Mouse (Mus musculus) heart, embryonic 12.5 days (tissue): ENCODE measurements at regions not wholly inside any gene's neighbourhood (a gene's known extent, or its start where the extent isn't known, plus 50 kb on each side); places are given as distances from the start of the nearest gene placed in this dataset.

ENCODE experiments used
- ATAC-seq: fragments of 200-750 bp; cut with Nextera tagmentation; 2 replicates; pipeline ENCODE4 v1.8.0; 2017; ENCODE audit warnings: moderate TSS enrichment, moderate library complexity; ENCODE audit not compliant: insufficient number of reproducible peaks, low FRiP score
- H3K27ac ChIP-seq: fragments of 300-500 bp; sonication (generic); 2 replicates; pipeline ENCODE4 v1.5.1; 2016; ENCODE audit warnings: mild to moderate bottlenecking, moderate library complexity; ENCODE audit not compliant: poor library complexity, severe bottlenecking
- H3K27me3 ChIP-seq: fragments of 300-500 bp; sonication (generic); replicated peaks from 2 replicates; pipeline ENCODE4 v1.6.1; 2016; ENCODE audit warnings: mild to moderate bottlenecking, moderate library complexity
- H3K36me3 ChIP-seq: fragments of 300-500 bp; sonication (generic); 2 replicates; pipeline ENCODE4 v1.6.1; 2016; ENCODE audit warnings: mild to moderate bottlenecking, moderate library complexity
- H3K4me1 ChIP-seq: fragments of 300-500 bp; sonication (generic); replicated peaks from 2 replicates; pipeline ENCODE4 v1.6.1; 2016; ENCODE audit warnings: mild to moderate bottlenecking
- H3K4me2 ChIP-seq: fragments of 300-500 bp; sonication (generic); 2 replicates; pipeline ENCODE4 v1.6.1; 2016; ENCODE audit warnings: mild to moderate bottlenecking, moderate library complexity
- H3K4me3 ChIP-seq: fragments of 300-500 bp; sonication (generic); 2 replicates; pipeline ENCODE4 v1.5.1; 2016; ENCODE audit warnings: mild to moderate bottlenecking
- H3K9ac ChIP-seq: fragments of 300-500 bp; sonication (generic); 2 replicates; pipeline ENCODE4 v1.6.1; 2016; ENCODE audit warnings: mild to moderate bottlenecking, moderate library complexity
- H3K9me3 ChIP-seq: fragments of 300-500 bp; sonication (generic); replicated peaks from 2 replicates; pipeline ENCODE4 v1.6.1; 2016; ENCODE audit warnings: mild to moderate bottlenecking, moderate library complexity
- WGBS: fragments of 180-500 bp; shearing (Covaris S2); methylation state at CpG from one replicate; pipeline ENCODE4 v1.1.7; 2016; 5-methylcytosine and 5-hydroxymethylcytosine counted together

- H3K9me3 ChIP-seq: no peaks in the 10 kb centered on the region
- WGBS: 84% methylated on average over 1 of the region's 1 CpGs
- no peaks in the 10 kb centered on the region for H3K4me1 ChIP-seq
- no peaks in the 10 kb centered on the region for H3K36me3 ChIP-seq
- no peak overlapping the region for H3K4me3 ChIP-seq
- H3K4me2 ChIP-seq: no peak overlapping the region
- no peak overlapping the region for H3K9ac ChIP-seq
- no peak for ATAC-seq
- no peaks in the 10 kb centered on the region for H3K27me3 ChIP-seq
- no peak overlapping the region for H3K27ac ChIP-seq
These were observed 560.5 kb downstream of the Hsfy2 start for GRCm38 (mm10) chr1:56076757-56077156.

- no peak for ATAC-seq
- Histone ChIP-seq H3K27ac (no peak overlapping the region), H3K36me3 (no peaks in the 10 kb centered on the region), H3K4me1 (no peaks in the 10 kb centered on the region), H3K27me3 (no peaks in the 10 kb centered on the region), H3K9me3 (no peaks in the 10 kb centered on the region), H3K4me3 (no peak overlapping the region), H3K9ac (no peak overlapping the region), H3K4me2 (no peak overlapping the region)
- 80% methylated on average over 2 of the region's 2 CpGs for WGBS
These were observed 565.0 kb downstream of the Hsfy2 start for GRCm38 (mm10) chr1:56072255-56072654.

- H3K36me3 ChIP-seq: no peaks in the 10 kb centered on the region
- no peak overlapping the region for H3K9ac ChIP-seq
- H3K4me3 ChIP-seq: no peak overlapping the region
- no peak overlapping the region for H3K4me2 ChIP-seq
- WGBS: 69% methylated on average over 3 of the region's 3 CpGs
- no peaks in the 10 kb centered on the region for H3K9me3 ChIP-seq
- H3K4me1 ChIP-seq: no peaks in the 10 kb centered on the region
- no peak overlapping the region for H3K27ac ChIP-seq
- no peak for ATAC-seq
- no peaks in the 10 kb centered on the region for H3K27me3 ChIP-seq
These were observed 573.8 kb downstream of the Hsfy2 start for GRCm38 (mm10) chr1:56063474-56063873.
